Mouse (Mus musculus) hindbrain, embryonic 16.5 days (tissue): ENCODE measurements around the gene Gm10382. TPM values are rescaled to one million over a fixed set of nuclear protein-coding genes. Genes with fewer than 3 reads are reported as not detected.

Experiments
- ATAC-seq: fragments of 200-750 bp; cut with Nextera tagmentation; 2 replicates; pipeline ENCODE4 v1.8.0; 2017; ENCODE audit warnings: moderate TSS enrichment, moderate library complexity
- H3K27ac ChIP-seq: fragments of 300-500 bp; sonication (generic); 2 replicates; pipeline ENCODE4 v1.5.1; 2014; ENCODE audit warnings: low read depth, mild to moderate bottlenecking, control low read depth, low read length, moderate library complexity
- H3K27me3 ChIP-seq: fragments of 300-500 bp; sonication (generic); replicated peaks from 2 replicates; pipeline ENCODE4 v1.6.1; 2014; ENCODE audit warnings: low read length; ENCODE audit not compliant: control insufficient read depth, insufficient read depth
- H3K36me3 ChIP-seq: fragments of 300-500 bp; sonication (generic); 2 replicates; pipeline ENCODE4 v1.6.1; 2014; ENCODE audit warnings: mild to moderate bottlenecking, low read length, moderate library complexity, mixed read lengths; ENCODE audit not compliant: control insufficient read depth, insufficient read depth
- H3K4me1 ChIP-seq: fragments of 300-500 bp; sonication (generic); 2 replicates; pipeline ENCODE4 v1.6.1; 2014; ENCODE audit warnings: low read depth, low read length; ENCODE audit not compliant: control insufficient read depth, insufficient read depth
- H3K4me2 ChIP-seq: fragments of 300-500 bp; sonication (generic); 2 replicates; pipeline ENCODE4 v1.6.1; 2014; ENCODE audit warnings: mild to moderate bottlenecking, low read length, control low read depth, moderate library complexity
- H3K4me3 ChIP-seq: fragments of 300-500 bp; sonication (generic); 2 replicates; pipeline ENCODE4 v1.5.1; 2014; ENCODE audit warnings: mild to moderate bottlenecking, low read length, control low read depth, moderate library complexity
- H3K9ac ChIP-seq: fragments of 300-500 bp; sonication (generic); 2 replicates; pipeline ENCODE4 v1.6.1; 2014; ENCODE audit warnings: low read depth, mild to moderate bottlenecking, control low read depth, low read length, moderate library complexity
- H3K9me3 ChIP-seq: fragments of 300-500 bp; sonication (generic); 2 replicates; pipeline ENCODE4 v1.6.1; 2014; ENCODE audit warnings: mild to moderate bottlenecking, low read length, moderate library complexity; ENCODE audit not compliant: control insufficient read depth
- WGBS: fragments of 180-500 bp; shearing (Covaris S2); extraction: QIAGEN DNeasy Blood & Tissue Kit; methylation state at CpG from one replicate; pipeline ENCODE4 v1.1.7; 2014; 5-methylcytosine and 5-hydroxymethylcytosine counted together
- polyA plus RNA-seq: library from polyadenylated mRNA; unstranded; fragments of >200 nt; fragmentation: Nextera tagmentation; extraction: Ambion mirVana; gene quantifications from 2 replicates; pipeline ENCODE4 v1.2.1, GENCODE M21; 2015

Gm10382 gene
- polyA plus RNA-seq, 1 experiment from 2014 or later, result 0.45 TPM

DNA sequence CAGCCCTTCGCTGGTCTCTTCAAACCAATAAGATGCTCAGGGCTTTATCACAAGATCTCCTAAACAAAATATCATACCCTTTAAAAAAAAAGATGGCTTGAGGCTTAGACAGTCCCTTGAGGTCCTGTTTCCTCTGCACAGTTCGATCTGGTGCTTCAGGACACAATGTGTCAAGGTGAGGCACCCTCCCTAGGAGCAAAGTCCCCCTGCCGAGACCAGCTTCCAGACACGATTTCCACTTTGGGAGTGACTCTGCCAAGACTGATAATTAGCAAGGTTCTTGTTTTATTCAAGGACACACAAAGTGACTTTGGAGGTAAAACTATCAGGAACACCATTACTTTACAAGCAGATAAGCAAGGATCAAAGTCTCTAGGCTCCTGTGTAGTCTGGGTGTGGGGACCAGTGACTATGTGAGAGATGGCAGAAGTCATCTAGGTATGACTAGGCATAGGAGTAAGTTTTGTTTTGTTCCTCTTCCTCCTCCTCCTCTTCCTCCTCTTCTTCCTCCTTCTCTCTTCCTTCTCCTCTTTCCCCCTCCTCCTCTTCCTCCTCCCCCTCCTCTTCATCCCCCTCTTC, 24.2 kb upstream of the Gm10382 start:
- H3K4me1 ChIP-seq, result no peaks in the 10 kb centered on the region
- no peak for ATAC-seq
- no peak overlapping the region for H3K9ac ChIP-seq
- no peaks in the 10 kb centered on the region for H3K27me3 ChIP-seq
- H3K27ac ChIP-seq, result no peak overlapping the region
- H3K9me3 ChIP-seq, result no peaks in the 10 kb centered on the region
- no peak overlapping the region for H3K4me3 ChIP-seq
- H3K36me3 ChIP-seq, result no peaks in the 10 kb centered on the region
- H3K4me2 ChIP-seq, result no peak overlapping the region
- WGBS, result 73% methylated on average over 4 of the region's 4 CpGs

GRCm38 (mm10) chr5:125368156-125368555, 21.0 kb upstream of the Gm10382 start:
- no peak overlapping the region for H3K9ac ChIP-seq
- no peak overlapping the region for H3K4me2 ChIP-seq
- no peaks in the 10 kb centered on the region for H3K27me3 ChIP-seq
- ATAC-seq, result no peak
- H3K4me1 ChIP-seq, result no peaks in the 10 kb centered on the region
- no peak overlapping the region for H3K4me3 ChIP-seq
- no peak overlapping the region for H3K27ac ChIP-seq
- no peaks in the 10 kb centered on the region for H3K36me3 ChIP-seq
- H3K9me3 ChIP-seq, result no peaks in the 10 kb centered on the region
- 75% methylated on average over 5 of the region's 5 CpGs for WGBS

- 0% methylated on average over 4 of the region's 4 CpGs for WGBS
- Histone ChIP-seq H3K27me3 (no peaks in the 10 kb centered on the region), H3K27ac (no peak overlapping the region), H3K4me2 (no peak overlapping the region), H3K9me3 (no peaks in the 10 kb centered on the region), H3K9ac (no peak overlapping the region), H3K4me1 (no peaks in the 10 kb centered on the region), H3K36me3 (no peaks in the 10 kb centered on the region), H3K4me3 (no peak overlapping the region)
- peak; percentile 45; the same call in 1 of the 2 replicates for ATAC-seq
Measured at GRCm38 (mm10) chr5:125368568-125368967, 20.6 kb upstream of the Gm10382 start.

- H3K4me3 ChIP-seq, result no peak overlapping the region
- ATAC-seq, result no peak
Measured at GRCm38 (mm10) chr5:125370950-125371693, 18.0 kb upstream of the Gm10382 start.

GRCm38 (mm10) chr5:125372027-125372426, 17.1 kb upstream of the Gm10382 start:
- WGBS, result 85% methylated on average over 4 of the region's 4 CpGs

More at GRCm38 (mm10) chr5:125370950-125371693, 18.0 kb upstream of the Gm10382 start:
- H3K9me3 ChIP-seq, result no peaks in the 10 kb centered on the region
- 78% methylated on average over 7 of the region's 7 CpGs for WGBS
- H3K27ac ChIP-seq, result no peak overlapping the region
- H3K4me1 ChIP-seq, result no peaks in the 10 kb centered on the region
- no peak overlapping the region for H3K9ac ChIP-seq
- H3K4me2 ChIP-seq, result no peak overlapping the region
- no peaks in the 10 kb centered on the region for H3K27me3 ChIP-seq
- no peaks in the 10 kb centered on the region for H3K36me3 ChIP-seq

GRCm38 (mm10) chr5:125375871-125376270, 13.3 kb upstream of the Gm10382 start:
- Histone ChIP-seq H3K27me3 (no peaks in the 10 kb centered on the region), H3K36me3 (no peaks in the 10 kb centered on the region), H3K4me1 (no peaks in the 10 kb centered on the region), H3K27ac (no peak overlapping the region), H3K4me3 (no peak overlapping the region), H3K9me3 (no peaks in the 10 kb centered on the region), H3K4me2 (no peak overlapping the region), H3K9ac (no peak overlapping the region)
- 89% methylated on average over 2 of the region's 2 CpGs for WGBS
- no peak for ATAC-seq

More at GRCm38 (mm10) chr5:125372027-125372426, 17.1 kb upstream of the Gm10382 start:
- Histone ChIP-seq H3K4me3 (no peak overlapping the region), H3K4me2 (no peak overlapping the region), H3K36me3 (no peaks in the 10 kb centered on the region), H3K27me3 (no peaks in the 10 kb centered on the region), H3K27ac (no peak overlapping the region), H3K9ac (no peak overlapping the region), H3K4me1 (no peaks in the 10 kb centered on the region), H3K9me3 (no peaks in the 10 kb centered on the region)
- ATAC-seq, result no peak

- Histone ChIP-seq H3K4me2 (no peak overlapping the region), H3K9ac (no peak overlapping the region), H3K36me3 (no peaks in the 10 kb centered on the region), H3K27me3 (no peaks in the 10 kb centered on the region), H3K27ac (no peak overlapping the region), H3K4me3 (no peak overlapping the region), H3K4me1 (no peaks in the 10 kb centered on the region), H3K9me3 (no peaks in the 10 kb centered on the region)
- no peak for ATAC-seq
- 63% methylated on average over 7 of the region's 7 CpGs for whole genome bisulfite sequencing
Measured at GRCm38 (mm10) chr5:125377214-125377613, 11.9 kb upstream of the Gm10382 start.

DNA sequence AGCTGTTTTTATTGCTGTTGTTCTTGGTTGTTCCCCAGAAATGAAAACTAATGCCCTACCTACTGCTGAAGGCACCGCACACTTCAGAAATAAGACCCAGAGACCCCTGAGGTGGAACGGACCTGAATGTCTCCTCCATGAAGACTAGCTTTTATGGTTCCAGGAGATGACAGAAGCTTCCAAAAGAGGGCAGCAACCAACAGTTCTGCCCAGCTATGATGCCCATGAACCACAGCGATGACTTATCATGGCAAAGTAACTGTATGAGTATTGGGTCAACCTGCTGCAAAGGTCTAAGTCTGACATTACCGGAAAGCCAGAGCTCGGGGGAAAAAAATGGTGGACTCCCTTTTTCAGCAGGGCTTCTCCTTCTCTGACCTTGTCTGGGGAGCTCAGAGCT, 10.2 kb upstream of the Gm10382 start:
- Histone ChIP-seq H3K27me3 (no peaks in the 10 kb centered on the region), H3K4me2 (no peak overlapping the region), H3K9ac (no peak overlapping the region), H3K36me3 (no peaks in the 10 kb centered on the region), H3K9me3 (no peaks in the 10 kb centered on the region), H3K4me3 (no peak overlapping the region), H3K4me1 (no peaks in the 10 kb centered on the region), H3K27ac (no peak overlapping the region)
- no peak for ATAC-seq
- 84% methylated on average over 5 of the region's 5 CpGs for WGBS

- no peak overlapping the region for H3K4me3 ChIP-seq
- no peak overlapping the region for H3K9ac ChIP-seq
- H3K27ac ChIP-seq, result no peak overlapping the region
- 81% methylated on average over 5 of the region's 5 CpGs for WGBS
- peaks cover 14% of the 10 kb centered on the region for H3K36me3 ChIP-seq
- no peaks in the 10 kb centered on the region for H3K27me3 ChIP-seq
- H3K9me3 ChIP-seq, result no peaks in the 10 kb centered on the region
- peaks cover 12% of the 10 kb centered on the region for H3K4me1 ChIP-seq
- H3K4me2 ChIP-seq, result no peak overlapping the region
- peak; percentile 52 for ATAC-seq
Measured at GRCm38 (mm10) chr5:125381954-125382672, 7.0 kb upstream of the Gm10382 start.
